Mouse (Mus musculus) stomach, embryonic 16.5 days (tissue): ENCODE measurements at regions not wholly inside any gene's neighbourhood (a gene's known extent, or its start where the extent isn't known, plus 50 kb on each side); places are given as distances from the start of the nearest gene placed in this dataset.

Experiments
- ATAC-seq: fragments of 200-750 bp; cut with Nextera tagmentation; 2 replicates; pipeline ENCODE4 v1.8.0; 2017; ENCODE audit warnings: moderate number of reproducible peaks, moderate TSS enrichment; ENCODE audit not compliant: insufficient read depth, low FRiP score
- H3K27ac ChIP-seq: fragments of 300-500 bp; sonication (generic); 2 replicates; pipeline ENCODE4 v1.5.1; 2014; ENCODE audit warnings: low read length
- H3K27me3 ChIP-seq: fragments of 300-500 bp; sonication (generic); 2 replicates; pipeline ENCODE4 v1.6.1; 2014; ENCODE audit warnings: low read length, control low read depth, mixed read lengths; ENCODE audit not compliant: control insufficient read depth, insufficient read depth
- H3K36me3 ChIP-seq: fragments of 300-500 bp; sonication (generic); 2 replicates; pipeline ENCODE4 v1.6.1; 2014; ENCODE audit warnings: low read length; ENCODE audit not compliant: control insufficient read depth, insufficient read depth
- H3K4me1 ChIP-seq: fragments of 300-500 bp; sonication (generic); 2 replicates; pipeline ENCODE4 v1.6.1; 2014; ENCODE audit warnings: low read length, control low read depth, mixed read lengths; ENCODE audit not compliant: control insufficient read depth, insufficient read depth
- H3K4me2 ChIP-seq: fragments of 300-500 bp; sonication (generic); 2 replicates; pipeline ENCODE4 v1.6.1; 2014; ENCODE audit warnings: low read depth, low read length, mixed read lengths
- H3K4me3 ChIP-seq: fragments of 300-500 bp; sonication (generic); replicated peaks from 2 replicates; pipeline ENCODE4 v1.5.1; 2014; ENCODE audit warnings: mild to moderate bottlenecking, low read length
- H3K9ac ChIP-seq: fragments of 300-500 bp; sonication (generic); 2 replicates; pipeline ENCODE4 v1.6.1; 2014; ENCODE audit warnings: low read length
- H3K9me3 ChIP-seq: fragments of 300-500 bp; sonication (generic); replicated peaks from 2 replicates; pipeline ENCODE4 v1.6.1; 2016; ENCODE audit warnings: low read length, control low read depth; ENCODE audit not compliant: control insufficient read depth
- WGBS: fragments of 180-500 bp; shearing (Covaris S2); extraction: QIAGEN DNeasy Blood & Tissue Kit; methylation state at CpG from one replicate; pipeline ENCODE4 v1.1.7; 2014; 5-methylcytosine and 5-hydroxymethylcytosine counted together

GRCm38 (mm10) chr8:103623781-103624434 lies 477.5 kb upstream of the Cdh5 start:
- Histone ChIP-seq H3K4me2 (no peak overlapping the region), H3K4me1 (0 out of 2 replicates have a peak, but pooled peaks cover 3% of the 10 kb centered on the region), H3K27ac (no peak overlapping the region), H3K4me3 (no peak overlapping the region), H3K36me3 (no peaks in the 10 kb centered on the region), H3K9me3 (no peaks in the 10 kb centered on the region), H3K9ac (no peak overlapping the region), H3K27me3 (no peaks in the 10 kb centered on the region)
- WGBS, result 59% methylated on average over 3 of the region's 3 CpGs
- ATAC-seq, result no peak

- 0 out of 2 replicates have a peak, but pooled peaks cover 3% of the 10 kb centered on the region for H3K4me1 ChIP-seq
- no peak overlapping the region for H3K9ac ChIP-seq
- no peak overlapping the region for H3K4me2 ChIP-seq
- H3K4me3 ChIP-seq, result no peak overlapping the region
- no peaks in the 10 kb centered on the region for H3K9me3 ChIP-seq
- ATAC-seq, result no peak
- WGBS, result 48% methylated on average over 7 of the region's 7 CpGs
- no peaks in the 10 kb centered on the region for H3K36me3 ChIP-seq
- H3K27ac ChIP-seq, result peak overlapping the region; percentile 43; the same call in 1 of the 2 replicates
- H3K27me3 ChIP-seq, result no peaks in the 10 kb centered on the region
Measured at GRCm38 (mm10) chr8:103625166-103625890, 476.1 kb upstream of the Cdh5 start.

- H3K4me1 ChIP-seq, result 0 out of 2 replicates have a peak, but pooled peaks cover 3% of the 10 kb centered on the region
- no peak overlapping the region for H3K4me2 ChIP-seq
- 24% methylated on average over 4 of the region's 4 CpGs for WGBS
- no peak; the same call in 1 of the 2 replicates for ATAC-seq
- no peaks in the 10 kb centered on the region for H3K27me3 ChIP-seq
- H3K27ac ChIP-seq, result no peak overlapping the region
- no peak overlapping the region for H3K9ac ChIP-seq
- no peak overlapping the region for H3K4me3 ChIP-seq
- H3K9me3 ChIP-seq, result no peaks in the 10 kb centered on the region
- no peaks in the 10 kb centered on the region for H3K36me3 ChIP-seq
Measured at GRCm38 (mm10) chr8:103626446-103626845, 475.0 kb upstream of the Cdh5 start.

- WGBS, result 81% methylated on average over 6 of the region's 6 CpGs
- H3K36me3 ChIP-seq, result no peaks in the 10 kb centered on the region
- H3K27me3 ChIP-seq, result no peaks in the 10 kb centered on the region
- no peaks in the 10 kb centered on the region for H3K4me1 ChIP-seq
- H3K27ac ChIP-seq, result no peak overlapping the region
- no peak overlapping the region for H3K4me3 ChIP-seq
- no peak overlapping the region for H3K4me2 ChIP-seq
- no peak overlapping the region for H3K9ac ChIP-seq
- ATAC-seq, result no peak
- H3K9me3 ChIP-seq, result no peaks in the 10 kb centered on the region
Measured at GRCm38 (mm10) chr8:103632543-103632942, 468.9 kb upstream of the Cdh5 start.

GRCm38 (mm10) chr8:103634951-103635350 lies 466.5 kb upstream of the Cdh5 start:
- 85% methylated on average over 14 of the region's 14 CpGs for WGBS
- H3K9ac ChIP-seq, result no peak overlapping the region
- H3K9me3 ChIP-seq, result no peaks in the 10 kb centered on the region

GRCm38 (mm10) chr8:103643621-103644020 lies 457.8 kb upstream of the Cdh5 start:
- H3K4me1 ChIP-seq, result no peaks in the 10 kb centered on the region
- no peak overlapping the region for H3K4me2 ChIP-seq
- H3K9ac ChIP-seq, result no peak overlapping the region
- H3K27ac ChIP-seq, result no peak overlapping the region
- no peak overlapping the region for H3K4me3 ChIP-seq
- WGBS, result 88% methylated on average over 2 of the region's 2 CpGs
- H3K36me3 ChIP-seq, result no peaks in the 10 kb centered on the region
- no peaks in the 10 kb centered on the region for H3K9me3 ChIP-seq
- no peaks in the 10 kb centered on the region for H3K27me3 ChIP-seq
- ATAC-seq, result no peak

More at GRCm38 (mm10) chr8:103634951-103635350, 466.5 kb upstream of the Cdh5 start:
- Histone ChIP-seq H3K27ac (no peak overlapping the region), H3K4me3 (no peak overlapping the region), H3K4me2 (no peak overlapping the region), H3K36me3 (no peaks in the 10 kb centered on the region), H3K4me1 (no peaks in the 10 kb centered on the region), H3K27me3 (no peaks in the 10 kb centered on the region)
- ATAC-seq, result no peak

GRCm38 (mm10) chr8:103644106-103644505 lies 457.3 kb upstream of the Cdh5 start:
- H3K27ac ChIP-seq, result no peak overlapping the region
- H3K9ac ChIP-seq, result no peak overlapping the region
- ATAC-seq, result no peak
- no peaks in the 10 kb centered on the region for H3K36me3 ChIP-seq
- no peak overlapping the region for H3K4me3 ChIP-seq
- H3K4me1 ChIP-seq, result no peaks in the 10 kb centered on the region
- H3K27me3 ChIP-seq, result no peaks in the 10 kb centered on the region
- H3K4me2 ChIP-seq, result no peak overlapping the region
- H3K9me3 ChIP-seq, result no peaks in the 10 kb centered on the region
- WGBS, result 56% methylated on average over 6 of the region's 6 CpGs

- Histone ChIP-seq H3K4me2 (no peak overlapping the region), H3K27ac (no peak overlapping the region), H3K4me1 (no peaks in the 10 kb centered on the region), H3K9me3 (no peaks in the 10 kb centered on the region), H3K36me3 (no peaks in the 10 kb centered on the region), H3K9ac (no peak overlapping the region), H3K27me3 (no peaks in the 10 kb centered on the region), H3K4me3 (no peak overlapping the region)
- ATAC-seq, result no peak
- WGBS, result 81% methylated on average over 3 of the region's 3 CpGs
Measured at GRCm38 (mm10) chr8:103644845-103645244, 456.6 kb upstream of the Cdh5 start.

- 83% methylated on average over 1 of the region's 1 CpGs for WGBS
- ATAC-seq, result no peak
- no peak overlapping the region for H3K4me2 ChIP-seq
- no peaks in the 10 kb centered on the region for H3K9me3 ChIP-seq
- H3K36me3 ChIP-seq, result no peaks in the 10 kb centered on the region
- H3K27me3 ChIP-seq, result no peaks in the 10 kb centered on the region
- H3K4me1 ChIP-seq, result no peaks in the 10 kb centered on the region
- no peak overlapping the region for H3K27ac ChIP-seq
- H3K9ac ChIP-seq, result no peak overlapping the region
- H3K4me3 ChIP-seq, result no peak overlapping the region
Measured at GRCm38 (mm10) chr8:103664796-103665195, 436.6 kb upstream of the Cdh5 start.
